Mouse (Mus musculus): ENCODE data around the gene Cpne2. TPM values are rescaled to one million over a fixed set of nuclear protein-coding genes. Genes with fewer than 3 reads are reported as not detected.

The Cpne2 gene
- total and polyA plus RNA-seq, 3 experiments = 12.7 to 118 (median 29.3) TPM

DNA sequence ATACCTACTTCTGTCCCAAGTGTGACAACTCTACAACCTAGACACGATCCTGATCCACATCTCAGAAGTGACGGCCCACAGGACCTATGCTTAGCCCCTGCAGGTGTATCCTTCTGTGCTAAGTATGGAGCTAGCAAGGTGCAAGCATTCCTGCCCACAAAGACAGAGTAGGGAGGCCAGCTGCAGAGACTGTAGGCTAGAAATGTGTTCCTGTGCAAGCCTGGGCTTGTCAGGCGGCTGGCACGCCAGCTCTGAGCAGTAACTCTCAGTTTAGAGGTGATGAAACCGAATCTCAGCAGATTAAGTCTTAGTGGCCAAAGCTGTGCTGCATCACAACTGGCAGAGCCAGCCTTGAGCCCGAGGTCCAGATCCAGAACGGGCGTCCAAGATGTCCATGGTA lies 35.3 kb downstream of the Cpne2 start:
- peak overlapping the region; percentile 36 to 90 (median 67) for H3K4me3 ChIP-seq (replicated peaks in 1 of 3; ENCODE audit: low read depth in 2 of 3, low read length in 2 of 3, poor library complexity in 1 of 3)
- no peak for TF ChIP-seq SMC3 (IDR thresholded peaks at IDR 0.05; ENCODE audit: low read depth, low read length)
- no peak for TF ChIP-seq JUND (conservative IDR thresholded peaks at IDR 0.05; ENCODE audit: low read depth, low read length)
- peak; percentile 92 for TF ChIP-seq EP300 (IDR thresholded peaks at IDR 0.05; ENCODE audit: low read length)
- TF ChIP-seq MXI1 (IDR thresholded peaks at IDR 0.05; ENCODE audit: low read depth, low read length) = peak; percentile 76
- TF ChIP-seq JUN (IDR thresholded peaks at IDR 0.05; ENCODE audit: insufficient read depth, low read depth, low read length) = 0 out of 2 replicates have a peak, but pooled peaks have one; percentile 16
- no peak for TF ChIP-seq RAD21 (IDR thresholded peaks at IDR 0.05; ENCODE audit: low read depth, low read length)
- TF ChIP-seq E2F4 (IDR thresholded peaks at IDR 0.05; ENCODE audit: insufficient replicate concordance, low read depth, low read length) = no peak
- TF ChIP-seq BHLHE40 (IDR thresholded peaks at IDR 0.05; ENCODE audit: low read depth, low read length) = peak; percentile 87
- no peak for TF ChIP-seq TBP (conservative IDR thresholded peaks at IDR 0.05; ENCODE audit: low read depth, low read length)
- peak; percentile 58; the same call in 1 of the 2 replicates for TF ChIP-seq POLR2A (IDR thresholded peaks at IDR 0.05; ENCODE audit: low read depth, low read length)
- TF ChIP-seq SIN3A (IDR thresholded peaks at IDR 0.05; ENCODE audit: low read length) = peak; percentile 85
- no peak for TF ChIP-seq ZC3H11A (IDR thresholded peaks at IDR 0.05; ENCODE audit: low read depth, low read length)
- no peak for TF ChIP-seq HCFC1 (IDR thresholded peaks at IDR 0.05; ENCODE audit: low read depth, low read length)
- TF ChIP-seq NELFE (IDR thresholded peaks at IDR 0.05; ENCODE audit: low read depth, low read length) = peak; percentile 25; the same call in 1 of the 2 replicates
- TF ChIP-seq RCOR1 (conservative IDR thresholded peaks at IDR 0.05; ENCODE audit: low read depth, low read length) = peak; percentile 87; the same call in 1 of the 2 replicates
- TF ChIP-seq MAFK (IDR thresholded peaks at IDR 0.05; ENCODE audit: insufficient replicate concordance, low read length) = no peak
- TF ChIP-seq NRF1 (IDR thresholded peaks at IDR 0.05; ENCODE audit: low read depth, low read length) = no peak
- TF ChIP-seq PAX5 (IDR thresholded peaks at IDR 0.05; ENCODE audit: low read length) = no peak
- TF ChIP-seq IRF4 (IDR thresholded peaks at IDR 0.05; ENCODE audit: low read depth, low read length) = peak; percentile 91
- no peak for TF ChIP-seq POLR2AphosphoS2 (IDR thresholded peaks at IDR 0.05; ENCODE audit: low read depth, low read length)
- TF ChIP-seq UBTF (IDR thresholded peaks at IDR 0.05; ENCODE audit: low read depth, low read length) = no peak
- no peak for TF ChIP-seq USF1 (IDR thresholded peaks at IDR 0.05; ENCODE audit: low read depth, low read length)
- TF ChIP-seq ETS1 (conservative IDR thresholded peaks at IDR 0.05; ENCODE audit: low read depth, low read length) = peak; percentile 80
- TF ChIP-seq TCF12 (IDR thresholded peaks at IDR 0.05; ENCODE audit: low read depth, low read length) = peak; percentile 99
- TF ChIP-seq MAX (IDR thresholded peaks at IDR 0.05; ENCODE audit: low read length) = peak; percentile 89
- TF ChIP-seq ZMIZ1 (IDR thresholded peaks at IDR 0.05; ENCODE audit: low read depth, low read length) = no peak
- TF ChIP-seq ZNF384 (IDR thresholded peaks at IDR 0.05; ENCODE audit: low read depth, low read length) = no peak
- no peak for TF ChIP-seq USF2 (conservative IDR thresholded peaks at IDR 0.05; ENCODE audit: low read depth, low read length)
- no peak for TF ChIP-seq CTCF (conservative IDR thresholded peaks at IDR 0.05 in 1 of 2, IDR thresholded peaks at IDR 0.05 in 1 of 2; ENCODE audit: low read depth in 2 of 2, low read length in 2 of 2)
- peak; percentile 100 for TF ChIP-seq CHD1 (IDR thresholded peaks at IDR 0.05; ENCODE audit: low read depth, low read length)
- no peak for TF ChIP-seq GABPA (IDR thresholded peaks at IDR 0.05; ENCODE audit: insufficient replicate concordance, low read depth, low read length)
- TF ChIP-seq KAT2A (IDR thresholded peaks at IDR 0.05; ENCODE audit: insufficient replicate concordance, low read length) = no peak
- TF ChIP-seq MYC (IDR thresholded peaks at IDR 0.05; ENCODE audit: low read depth, low read length) = peak; percentile 95
- peak; percentile 92 for TF ChIP-seq MEF2A (IDR thresholded peaks at IDR 0.05; ENCODE audit: borderline replicate concordance, low read depth, low read length)
- TF ChIP-seq MAZ (IDR thresholded peaks at IDR 0.05; ENCODE audit: low read depth, low read length) = 0 out of 2 replicates have a peak, but pooled peaks have one; percentile 48
- TF ChIP-seq ELF1 (IDR thresholded peaks at IDR 0.05; ENCODE audit: low read depth, low read length) = no peak
- TF ChIP-seq CHD2 (IDR thresholded peaks at IDR 0.05; ENCODE audit: low read length) = peak; percentile 56; the same call in 1 of the 2 replicates
- TF ChIP-seq ZKSCAN1 (IDR thresholded peaks at IDR 0.05; ENCODE audit: borderline replicate concordance, low read depth, low read length) = no peak
- peak overlapping the region; percentile 58 for H3K4me2 ChIP-seq (ENCODE audit: insufficient read depth, low read depth, poor library complexity, severe bottlenecking)
- H3K36me3 ChIP-seq (replicated peaks in 1 of 2; ENCODE audit: control insufficient read depth in 1 of 2, insufficient read depth in 1 of 2, low read length in 1 of 2) = peaks cover 20 to 40% of the 10 kb centered on the region in 2 experiments
- dilution Hi-C loops (cut with MboI; ENCODE audit: extremely low pct_ligation_motif_present, extremely low pct_unique_long_range_greater_than_20kb, low sequenced_read_pairs) = no loop called here
- peaks cover 58 to 82% of the 10 kb centered on the region in 2 experiments for H3K4me1 ChIP-seq (ENCODE audit: control insufficient read depth in 1 of 2, insufficient read depth in 2 of 2)
- in situ Hi-C loops (cut with MboI; ENCODE audit: low pct_ligation_motif_present, low pct_unique_long_range_greater_than_20kb, low sequenced_read_pairs) = no loop called here
- H3K27me3 ChIP-seq (replicated peaks) = no peaks in the 10 kb centered on the region
- H3K9ac ChIP-seq (ENCODE audit: insufficient read depth, low read depth) = peak overlapping the region; percentile 90
- peaks cover 20% of the 10 kb centered on the region for H3K79me2 ChIP-seq (replicated peaks; ENCODE audit: control insufficient read depth, extremely low read depth, insufficient read depth, poor library complexity, severe bottlenecking)
- H3K27ac ChIP-seq (ENCODE audit: insufficient read depth, low read depth) = peak overlapping the region; percentile 98
- H3K9me3 ChIP-seq (replicated peaks; ENCODE audit: low read length) = no peaks in the 10 kb centered on the region
- peak; percentile 67 for DNase-seq (ENCODE audit: extremely low read depth)
